Mouse (Mus musculus) left cerebral cortex, adult 6 months (tissue): ENCODE data around the gene Mysm1. TPM values are rescaled to one million over a fixed set of nuclear protein-coding genes. Genes with fewer than 3 reads are reported as not detected.

Source experiments
- long read RNA-seq, 2 experiments: library from polyadenylated mRNA; unstranded; transcript quantifications; one replicate each; pipeline ENCODE4 v2.0.0; 2019 to 2020
- polyA plus RNA-seq: library from polyadenylated mRNA; unstranded; fragments of <200 nt; fragmentation: Nextera tagmentation; gene quantifications from 2 replicates; pipeline ENCODE4 v1.2.3, GENCODE M21; 2021

The Mysm1 gene
- polyA plus RNA-seq: 16.5 and 17.3 TPM in 2 replicates
- long read RNA-seq, experiment 1, full-length matches to known transcripts: 7 of 20 reads
- long read RNA-seq, experiment 1, partial matches to known transcripts: 2 of 20 reads
- long read RNA-seq, experiment 1, other reads (novel, unspliced or antisense): 11 of 20 reads
- long read RNA-seq, experiment 2, full-length matches to known transcripts: 13 of 24 reads
- long read RNA-seq, experiment 2, partial matches to known transcripts: 5 of 24 reads
- long read RNA-seq, experiment 2, other reads (novel, unspliced or antisense): 6 of 24 reads

DNA sequence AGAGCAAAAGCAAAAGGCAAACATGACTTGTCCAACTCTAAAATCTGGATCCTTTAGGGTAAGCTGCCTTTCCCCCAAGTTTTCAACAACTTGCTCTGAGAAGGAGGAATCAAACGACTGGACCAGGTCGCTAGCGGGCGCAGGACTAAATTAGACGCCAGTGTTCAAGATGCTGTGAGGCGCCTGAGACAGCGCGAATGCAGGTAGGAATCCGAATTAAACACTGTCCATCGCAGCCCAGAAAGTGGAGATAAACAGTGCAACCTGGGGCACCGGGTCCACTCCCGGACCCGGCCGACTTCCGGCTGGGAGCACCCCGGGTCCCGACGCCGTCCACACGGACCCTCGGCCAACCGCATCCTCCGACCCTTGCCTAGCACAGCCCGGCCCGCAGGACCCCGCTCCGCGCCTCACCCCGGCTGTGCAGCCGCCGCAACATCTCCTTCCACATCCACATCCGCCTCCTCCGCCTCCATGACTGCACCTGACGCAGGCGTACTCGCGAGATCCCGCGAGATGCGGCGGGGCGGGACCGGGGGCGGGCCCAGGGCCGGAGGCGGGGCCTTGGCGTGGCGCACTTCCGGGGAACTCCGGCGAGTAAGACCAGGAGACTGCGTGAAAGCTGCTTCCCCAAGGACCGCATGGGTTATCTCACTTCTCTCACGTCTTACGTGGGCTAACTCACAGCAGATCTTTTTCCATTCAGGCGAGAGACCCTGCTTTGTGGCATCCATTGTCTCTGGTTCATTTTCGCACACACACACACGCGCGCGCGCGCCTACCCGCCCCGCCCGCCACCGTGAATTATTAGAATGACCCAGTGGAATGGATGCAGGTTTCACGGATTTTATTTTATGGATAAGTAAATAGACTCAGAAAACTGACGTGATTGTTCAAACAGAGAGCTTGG, at the start of gene Mysm1:
Gene Mysm1, minus strand, starts transcription at position 511 of the 910 bp plus-strand sequence.

GRCm38 (mm10) chr4:94928743-94929142, 50.2 kb downstream of the Mysm1 start, which contains the start of gene Eqtn:
Eqtn (minus strand) TSS chr4:94928843.

Other genes starting within 250 kb of the Mysm1 start
- 2.6 and 4.3 TPM in 2 replicates for gene Tek, start 239.8 kb downstream of the Mysm1 start, polyA plus RNA-seq
- not detected in 2 replicates for gene Eqtn, start 50.3 kb downstream of the Mysm1 start, polyA plus RNA-seq
- gene Jun, start 73.1 kb upstream of the Mysm1 start, polyA plus RNA-seq: 16.7 and 19.7 TPM in 2 replicates